Mouse (Mus musculus): ENCODE results near the gene Peg3.

The Peg3 gene

DNA sequence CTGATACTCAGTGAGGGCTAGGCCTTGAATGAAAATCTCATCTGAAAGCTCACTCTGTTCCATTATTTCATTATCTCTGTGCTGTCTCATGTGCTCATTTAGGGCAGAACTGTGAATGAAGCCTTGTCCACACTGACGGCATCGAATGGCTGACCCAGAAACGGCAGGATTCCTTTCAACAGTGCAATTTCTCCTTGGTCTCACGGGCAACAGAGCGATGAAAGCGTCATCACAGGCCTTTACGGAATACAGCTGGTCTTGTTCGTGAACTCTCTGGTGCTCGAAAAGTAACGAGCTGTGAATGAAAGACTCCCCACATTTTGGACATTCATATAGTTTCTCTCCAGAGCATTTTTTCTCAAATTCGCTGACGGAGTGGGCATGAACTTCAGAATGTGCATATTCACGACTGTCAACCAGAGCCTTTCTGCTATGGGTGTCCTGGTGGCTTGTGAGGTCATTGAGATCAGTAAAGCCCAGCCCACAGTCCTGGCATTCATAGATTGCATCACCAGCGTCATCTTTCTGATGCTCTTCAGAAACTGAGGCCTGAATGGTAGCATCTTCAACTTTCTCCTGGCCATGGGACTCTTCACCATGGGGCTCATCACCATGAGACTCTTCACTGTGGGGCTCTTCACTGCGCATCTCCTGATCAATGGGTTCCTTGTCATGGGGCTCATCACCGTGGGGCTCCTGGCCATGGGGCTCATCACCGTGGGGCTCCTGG is 21.6 kb downstream of the Peg3 start:
- no peak for DNase-seq

DNA sequence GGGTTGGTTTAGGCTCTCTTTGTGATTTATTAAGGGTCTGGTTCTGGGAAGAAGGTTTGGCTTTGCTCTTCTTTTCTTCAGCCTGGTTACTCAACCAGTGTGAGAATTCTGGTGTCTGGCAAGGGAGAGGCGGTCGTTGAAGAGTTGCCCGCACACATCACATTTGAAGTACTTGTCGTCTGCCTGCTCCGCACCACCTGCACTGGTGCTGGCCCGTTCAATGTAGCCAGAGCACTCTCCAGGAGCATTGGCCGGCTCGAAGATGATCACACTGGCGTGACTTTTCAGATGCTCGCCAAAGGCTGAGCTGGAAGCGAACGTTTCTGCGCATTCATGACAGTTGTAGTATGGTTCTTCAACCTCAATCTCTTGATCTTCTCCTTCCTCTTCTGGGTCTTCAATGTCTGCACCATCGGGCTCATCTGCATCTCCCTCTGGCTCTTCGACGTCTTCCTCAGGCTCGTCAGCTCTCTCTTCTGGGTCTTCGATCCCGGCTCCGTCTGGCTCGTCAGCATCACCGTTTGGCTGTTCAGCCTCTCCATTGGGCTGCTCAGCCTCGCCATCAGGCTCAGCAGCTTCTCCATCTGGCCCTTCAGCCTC is 22.7 kb downstream of the Peg3 start:
- DNase-seq, result no peak

DNA sequence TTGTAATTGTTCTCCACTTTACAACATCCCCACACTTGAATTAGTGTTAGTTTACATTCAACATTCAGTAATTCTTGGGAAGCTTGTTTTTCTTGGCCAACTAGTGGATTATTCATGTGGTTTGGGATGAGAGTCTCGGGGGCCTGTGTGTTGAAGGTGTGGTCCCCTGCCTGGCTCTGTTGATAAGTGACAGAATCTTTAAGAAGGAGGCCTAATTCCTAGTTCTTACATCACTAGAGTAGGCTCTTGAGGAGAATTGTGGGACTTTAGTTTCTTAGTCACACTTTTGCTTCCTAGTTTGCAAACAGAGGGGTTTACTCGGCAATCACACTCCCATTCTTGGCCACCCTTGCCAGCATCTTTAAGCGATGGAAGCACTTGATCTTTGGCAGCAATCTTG is 31.0 kb downstream of the Peg3 start:
- DNase-seq, result no peak

DNA sequence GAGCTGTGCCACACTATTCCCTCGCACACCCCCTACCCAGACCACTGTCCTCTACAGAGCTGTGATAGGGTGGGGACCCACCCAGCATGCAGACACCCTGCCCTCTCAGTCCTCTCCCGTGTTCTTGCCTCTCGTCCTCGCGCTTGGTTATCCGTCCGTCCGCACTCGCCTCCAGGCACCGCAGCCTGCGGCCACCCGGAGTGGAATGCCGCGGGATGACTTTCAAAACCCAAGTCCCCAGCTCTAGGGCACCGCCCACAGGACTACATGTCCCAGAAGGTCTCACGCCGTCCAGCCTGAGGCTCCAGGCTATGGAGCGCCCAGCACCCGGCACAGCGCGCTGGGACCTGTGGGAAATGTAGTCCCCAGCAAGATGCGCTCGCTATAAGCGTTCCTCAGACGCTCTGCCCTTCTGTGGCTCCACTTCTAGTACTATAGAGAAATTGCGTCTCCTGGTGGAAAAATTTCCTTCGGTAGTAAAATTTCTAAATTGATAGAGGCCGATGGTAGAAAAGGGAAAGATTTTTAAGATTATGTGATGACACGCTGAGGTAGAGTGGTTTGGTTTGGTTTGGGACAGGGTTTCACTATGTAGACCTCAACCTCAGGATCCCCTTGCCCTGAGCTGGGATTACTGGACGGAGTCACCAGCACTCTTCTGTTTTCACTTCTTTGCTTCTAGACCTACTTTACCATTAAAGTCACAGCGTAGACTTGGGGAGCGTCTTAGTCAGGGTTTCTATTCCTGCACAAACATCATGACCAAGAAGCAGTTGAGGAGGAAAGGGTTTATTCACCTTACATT is 33.8 kb downstream of the Peg3 start, which contains the start of gene Zim1:
Zim1 (minus strand) TSS at position 210 of the 805 bp plus-strand sequence.
- peak; percentile 2 for DNase-seq

DNA sequence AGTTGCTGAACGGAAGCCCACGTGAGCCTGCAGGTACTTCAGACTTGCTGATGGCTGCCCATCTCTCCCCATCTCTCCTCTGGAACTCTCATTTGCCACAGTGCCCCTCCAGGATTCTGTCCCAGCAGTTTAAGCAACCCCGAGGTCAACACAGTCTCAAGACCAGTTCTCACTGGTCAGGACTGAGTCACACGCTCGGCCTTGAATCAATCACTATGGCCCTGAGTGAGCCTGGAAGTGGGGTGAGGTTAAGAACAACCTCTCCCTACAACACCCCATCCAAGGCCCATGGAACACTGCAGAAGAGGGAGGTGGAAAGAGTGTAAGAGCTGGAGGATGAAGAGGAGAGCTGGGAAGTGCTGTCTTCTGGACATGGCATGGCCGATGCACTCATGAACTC is 44.7 kb downstream of the Peg3 start:
- DNase-seq, result no peak

DNA sequence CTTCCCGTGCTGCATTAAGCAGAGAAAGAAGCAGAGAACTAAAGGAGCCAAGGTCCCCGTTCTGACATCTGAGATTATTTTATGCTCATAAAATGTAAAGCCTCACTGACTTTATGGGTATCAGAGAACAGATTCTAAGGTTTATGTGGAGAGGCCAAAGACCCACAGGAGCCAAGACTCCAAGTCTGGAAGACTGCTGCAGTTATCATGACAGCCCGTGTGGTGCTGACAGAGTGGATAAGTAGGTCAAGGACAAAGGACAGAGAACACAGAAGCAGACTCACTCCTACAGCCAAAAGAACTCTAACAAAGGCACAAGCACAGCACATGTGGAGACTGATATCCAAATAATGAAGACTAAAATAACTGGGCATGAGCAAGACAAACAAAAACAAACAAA is 63.5 kb downstream of the Peg3 start:
- no peak for DNase-seq

DNA sequence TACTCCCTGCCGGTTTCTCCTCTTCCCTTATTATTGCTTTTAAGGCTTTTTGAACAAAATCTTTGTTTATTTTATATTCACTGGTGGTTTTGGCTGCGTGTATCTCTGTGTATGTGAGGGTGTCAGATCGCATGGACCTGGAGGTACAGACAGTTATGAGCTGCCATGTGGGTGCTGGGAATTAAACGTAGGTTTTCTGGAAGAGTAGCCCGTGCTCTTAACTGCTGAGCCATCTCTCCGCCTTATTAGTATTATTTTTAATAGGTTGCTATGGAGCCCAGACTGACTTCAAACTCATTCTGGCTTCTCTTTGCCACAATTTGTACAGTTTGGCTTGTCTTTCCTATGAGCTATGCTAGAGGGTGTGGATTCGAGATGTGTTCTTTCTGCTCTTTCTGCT is 66.8 kb downstream of the Peg3 start:
- no peak for DNase-seq

DNA sequence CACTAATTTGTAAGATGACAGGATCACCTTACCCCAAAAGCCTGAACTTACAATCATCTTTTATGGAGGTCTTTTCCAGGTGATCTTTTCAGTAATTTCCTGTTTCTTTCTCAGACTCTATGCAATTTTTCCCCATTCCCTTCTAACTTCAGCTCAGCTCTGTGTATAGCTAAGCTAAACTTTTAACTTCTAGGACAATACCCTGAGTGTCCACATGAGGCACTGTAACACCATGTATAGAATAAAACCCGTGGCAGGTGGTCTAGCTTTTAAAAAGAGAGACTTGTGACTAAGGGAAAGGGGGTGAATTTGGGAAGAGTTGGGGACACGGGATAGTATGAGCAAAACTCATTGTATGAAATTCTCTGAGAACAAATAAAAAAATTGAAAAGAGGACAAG is 70.6 kb downstream of the Peg3 start:
- DNase-seq, result no peak

DNA sequence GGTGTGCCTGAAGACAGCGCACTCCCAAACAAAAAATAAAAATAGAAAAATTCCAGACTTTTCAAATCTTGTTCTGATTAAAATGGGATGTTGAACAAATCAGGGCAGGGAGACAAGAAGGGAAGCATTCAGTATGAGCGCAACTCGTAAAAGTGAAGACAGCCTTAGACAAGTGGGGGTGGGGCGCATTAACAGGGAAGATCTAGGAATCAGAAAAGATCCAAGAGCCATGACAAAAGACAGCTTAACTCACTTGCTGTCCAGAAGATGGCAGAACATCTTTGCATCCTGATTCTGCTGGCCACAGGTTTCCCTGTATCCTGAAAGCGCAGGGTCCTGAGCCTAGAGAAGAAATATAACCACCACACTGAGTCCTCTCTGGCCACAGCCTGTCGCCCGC is 71.6 kb downstream of the Peg3 start:
- no peak for DNase-seq

Measured in thymus, postnatal 25 days (tissue).